Mouse (Mus musculus): Measurements from ENCODE around the gene Ckap2. TPM values are rescaled to one million over a fixed set of nuclear protein-coding genes. Genes with fewer than 3 reads are reported as not detected.

Ckap2 gene
- total RNA-seq (2017): 52.3 and 54.7 TPM in 2 replicates

- ATAC-seq (replicated peaks; ENCODE audit: low read depth, poor library complexity, severe bottlenecking): peak; percentile 88
Measured at GRCm38 (mm10) chr8:22185431-22186397, at the start of gene Ckap2. Ckap2 (minus strand) TSS chr8:22185819.

GRCm38 (mm10) chr8:22228621-22229020 is 43.0 kb upstream of the Ckap2 start:
- peak; percentile 70 for ATAC-seq (replicated peaks; ENCODE audit: low read depth, poor library complexity, severe bottlenecking)

- ATAC-seq (replicated peaks; ENCODE audit: low read depth, poor library complexity, severe bottlenecking): peak; percentile 78
Measured at GRCm38 (mm10) chr8:22227061-22227877, 41.6 kb upstream of the Ckap2 start, which contains the start of gene Thsd1. Thsd1 (plus strand) TSS chr8:22227313.

GRCm38 (mm10) chr8:22226361-22226760 is 40.7 kb upstream of the Ckap2 start:
- ATAC-seq (replicated peaks; ENCODE audit: low read depth, poor library complexity, severe bottlenecking): no peak

- ATAC-seq (replicated peaks; ENCODE audit: low read depth, poor library complexity, severe bottlenecking): no peak
Measured at GRCm38 (mm10) chr8:22214826-22215225, 29.2 kb upstream of the Ckap2 start.

GRCm38 (mm10) chr8:22209012-22209411 is 23.4 kb upstream of the Ckap2 start:
- ATAC-seq (replicated peaks; ENCODE audit: low read depth, poor library complexity, severe bottlenecking): peak; percentile 94

GRCm38 (mm10) chr8:22207535-22207934 is 21.9 kb upstream of the Ckap2 start:
- peak; percentile 68 for ATAC-seq (replicated peaks; ENCODE audit: low read depth, poor library complexity, severe bottlenecking)

- no peak for ATAC-seq (replicated peaks; ENCODE audit: low read depth, poor library complexity, severe bottlenecking)
Measured at GRCm38 (mm10) chr8:22199481-22199880, 13.9 kb upstream of the Ckap2 start.

GRCm38 (mm10) chr8:22197914-22198313 is 12.3 kb upstream of the Ckap2 start:
- ATAC-seq (replicated peaks; ENCODE audit: low read depth, poor library complexity, severe bottlenecking): no peak

- ATAC-seq (replicated peaks; ENCODE audit: low read depth, poor library complexity, severe bottlenecking): peak; percentile 54
Measured at GRCm38 (mm10) chr8:22193432-22194010, 7.9 kb upstream of the Ckap2 start.

- ATAC-seq (replicated peaks; ENCODE audit: low read depth, poor library complexity, severe bottlenecking): peak; percentile 83
Measured at GRCm38 (mm10) chr8:22192660-22193431, 7.2 kb upstream of the Ckap2 start, which contains the start of gene Vps36. Vps36 (plus strand) TSS chr8:22192809.

GRCm38 (mm10) chr8:22184884-22185283 is 735 bp downstream of the Ckap2 start:
- peak; percentile 72 for ATAC-seq (replicated peaks; ENCODE audit: low read depth, poor library complexity, severe bottlenecking)

- ATAC-seq (replicated peaks; ENCODE audit: low read depth, poor library complexity, severe bottlenecking): no peak
Measured at GRCm38 (mm10) chr8:22175966-22176365, 9.7 kb downstream of the Ckap2 start.

GRCm38 (mm10) chr8:22169167-22169566 is 16.5 kb downstream of the Ckap2 start:
- no peak for ATAC-seq (replicated peaks; ENCODE audit: low read depth, poor library complexity, severe bottlenecking)

- ATAC-seq (replicated peaks; ENCODE audit: low read depth, poor library complexity, severe bottlenecking): peak; percentile 96
Measured at GRCm38 (mm10) chr8:22166080-22166603, 19.5 kb downstream of the Ckap2 start, which contains the start of gene Nek3. Nek3 (minus strand) TSS chr8:22166435.

- ATAC-seq (replicated peaks; ENCODE audit: low read depth, poor library complexity, severe bottlenecking): peak; percentile 45
Measured at GRCm38 (mm10) chr8:22165251-22166079, 20.2 kb downstream of the Ckap2 start.

GRCm38 (mm10) chr8:22164431-22164830 is 21.2 kb downstream of the Ckap2 start:
- no peak for ATAC-seq (replicated peaks; ENCODE audit: low read depth, poor library complexity, severe bottlenecking)

- no peak for ATAC-seq (replicated peaks; ENCODE audit: low read depth, poor library complexity, severe bottlenecking)
Measured at GRCm38 (mm10) chr8:22162206-22162605, 23.4 kb downstream of the Ckap2 start.
